Mouse (Mus musculus): Measurements from ENCODE around the gene Adat3.
"Not testable (repeated sequence)": the region's sequence is repeated elsewhere in the genome, so short reads cannot be mapped to it uniquely, and the experiment has no call there.

The Adat3 gene

GRCm38 (mm10) chr10:80610116-80610785 is 7.6 kb downstream of the Adat3 start:
- no peak for DNase-seq (ENCODE audit: low spot score)

GRCm38 (mm10) chr10:80611024-80611423 is 8.3 kb downstream of the Adat3 start:
- no peak for DNase-seq (ENCODE audit: low spot score)

DNA sequence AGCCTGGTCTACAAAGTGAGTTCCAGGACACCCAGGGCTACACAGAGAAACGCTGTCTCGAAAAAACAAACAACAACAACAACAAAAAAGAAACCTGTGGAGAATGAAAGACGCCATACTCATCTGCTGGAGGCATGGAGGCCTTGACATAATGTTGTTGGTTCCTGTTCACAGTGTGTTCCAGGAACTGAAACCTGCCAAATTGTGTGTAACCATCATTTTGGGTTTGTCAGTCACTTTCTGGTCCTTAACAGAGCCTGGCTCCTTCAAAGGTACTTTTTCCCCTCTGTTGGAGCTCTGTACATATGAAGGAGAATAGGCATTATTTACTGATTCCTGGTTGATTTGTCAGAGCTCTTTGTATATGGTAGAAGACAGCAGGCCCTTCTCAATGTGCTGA is 9.2 kb downstream of the Adat3 start:
- no peak for DNase-seq (ENCODE audit: low spot score)

- no peak for DNase-seq (ENCODE audit: low spot score)
Observed at GRCm38 (mm10) chr10:80613821-80614220, 11.1 kb downstream of the Adat3 start.

DNA sequence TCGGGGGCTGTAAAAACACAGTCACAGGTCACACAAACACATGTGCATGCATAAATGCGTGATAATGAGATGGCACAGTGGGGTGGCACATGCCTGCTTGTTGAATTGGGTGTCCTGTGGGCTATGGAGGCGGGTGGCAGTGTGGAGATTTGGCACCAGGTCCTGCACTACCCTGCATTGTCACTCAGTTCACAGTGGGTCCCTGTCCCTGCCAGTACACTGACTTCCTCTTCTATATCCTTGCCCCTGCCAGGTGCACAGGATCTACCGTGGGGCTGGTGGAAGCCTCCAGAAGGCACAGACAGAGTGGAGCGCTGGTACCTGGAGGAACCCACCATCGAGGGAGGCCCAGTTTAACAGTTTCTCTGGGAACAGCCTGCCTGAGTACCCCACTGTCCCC is 11.7 kb downstream of the Adat3 start:
- no peak for DNase-seq (ENCODE audit: low spot score)

- no peak for DNase-seq (ENCODE audit: low spot score)
Observed at GRCm38 (mm10) chr10:80618181-80618580, 15.5 kb downstream of the Adat3 start.

- no peak for DNase-seq (ENCODE audit: low spot score)
Observed at GRCm38 (mm10) chr10:80619465-80620244, 17.0 kb downstream of the Adat3 start.

DNA sequence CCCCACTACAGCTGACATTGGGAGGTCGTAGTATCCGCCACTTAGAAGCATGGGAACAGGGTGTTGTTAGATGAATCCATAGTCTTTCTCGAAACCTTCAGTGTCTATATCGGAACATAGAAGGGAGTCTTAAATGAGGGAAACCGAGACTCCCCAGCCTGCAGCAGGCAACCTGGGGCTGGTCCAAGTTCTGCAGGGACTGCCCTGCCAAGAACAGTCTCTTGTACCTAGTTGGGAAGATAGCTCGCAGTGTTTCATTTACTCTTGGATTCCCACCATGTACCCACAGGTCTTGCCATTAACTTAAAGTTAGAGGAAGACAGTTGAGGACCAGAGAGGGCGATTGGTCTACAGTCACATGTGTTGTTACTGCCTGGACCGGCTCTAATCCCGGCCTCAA is 17.7 kb downstream of the Adat3 start:
- DNase-seq (ENCODE audit: low spot score) = no peak

- DNase-seq (ENCODE audit: low spot score) = no peak
Observed at GRCm38 (mm10) chr10:80620796-80621689, 18.4 kb downstream of the Adat3 start.

- no peak for DNase-seq (ENCODE audit: low spot score)
Observed at GRCm38 (mm10) chr10:80621690-80621939, 18.9 kb downstream of the Adat3 start.

- DNase-seq (ENCODE audit: low spot score) = peak; percentile 99
Observed at GRCm38 (mm10) chr10:80621940-80622660, 19.4 kb downstream of the Adat3 start.

- no peak for DNase-seq (ENCODE audit: low spot score)
Observed at GRCm38 (mm10) chr10:80622661-80623456, 20.2 kb downstream of the Adat3 start, which contains the start of gene Csnk1g2. TSS of gene Csnk1g2 (plus strand) at chr10:80622838.

DNA sequence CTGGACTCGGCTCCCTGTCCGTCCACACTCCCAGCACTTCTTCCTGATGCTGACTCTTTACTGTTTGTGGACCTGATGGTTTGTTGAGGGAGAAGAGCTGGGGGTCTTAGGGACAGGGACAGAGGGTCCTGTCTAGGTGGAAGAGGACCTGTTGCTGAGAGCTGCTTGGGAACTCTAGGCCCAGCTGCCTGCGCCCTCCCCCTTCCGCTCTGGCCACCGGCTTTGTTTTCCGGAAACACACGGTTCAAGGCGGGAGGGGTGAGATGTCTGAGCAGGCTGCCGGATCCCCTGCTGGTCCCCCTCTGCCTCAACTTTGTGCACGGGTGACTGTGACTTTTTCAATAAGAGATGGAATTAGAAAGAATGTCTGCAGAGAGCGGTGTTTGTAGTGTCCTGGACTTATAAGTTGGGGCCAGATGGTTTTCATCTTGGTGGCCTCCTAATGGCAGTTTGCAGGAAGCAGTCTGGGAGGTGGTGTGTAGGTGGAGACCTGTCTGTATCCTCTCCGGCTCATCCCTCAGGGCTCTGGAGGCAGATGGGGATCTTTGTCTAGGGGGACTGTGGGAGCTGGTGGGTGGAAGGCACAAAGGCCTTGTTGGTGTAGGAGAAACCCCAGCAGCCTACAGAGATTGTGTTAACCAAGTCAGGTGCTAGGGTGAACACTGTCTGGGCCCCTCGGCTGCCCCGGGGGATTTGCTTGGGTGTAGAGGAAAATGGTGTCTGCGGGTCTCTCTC is 20.9 kb downstream of the Adat3 start:
- DNase-seq (ENCODE audit: low spot score) = no peak

DNA sequence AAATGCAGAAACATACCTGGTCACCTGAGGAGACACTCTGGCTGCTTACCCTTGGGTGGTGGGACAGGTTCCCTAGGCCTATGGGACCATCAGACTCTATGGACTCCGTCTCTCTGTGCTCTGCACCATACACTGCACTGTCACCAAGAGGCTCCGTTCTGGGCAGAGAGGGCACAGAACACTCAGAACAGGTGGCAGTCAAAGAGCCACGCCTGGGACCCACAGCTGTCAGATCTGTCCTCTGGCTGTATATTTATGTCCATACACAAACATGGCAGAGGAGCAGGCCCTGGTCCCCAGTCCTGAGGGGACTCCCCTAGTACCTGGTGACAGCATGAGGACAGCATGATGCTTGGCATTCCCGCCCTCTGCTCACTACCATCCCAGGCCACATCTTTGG is 23.1 kb downstream of the Adat3 start:
- no peak for DNase-seq (ENCODE audit: low spot score)

GRCm38 (mm10) chr10:80627685-80628084 is 25.0 kb downstream of the Adat3 start:
- DNase-seq (ENCODE audit: low spot score) = no peak

GRCm38 (mm10) chr10:80628925-80629324 is 26.2 kb downstream of the Adat3 start:
- no peak for DNase-seq (ENCODE audit: low spot score)

DNA sequence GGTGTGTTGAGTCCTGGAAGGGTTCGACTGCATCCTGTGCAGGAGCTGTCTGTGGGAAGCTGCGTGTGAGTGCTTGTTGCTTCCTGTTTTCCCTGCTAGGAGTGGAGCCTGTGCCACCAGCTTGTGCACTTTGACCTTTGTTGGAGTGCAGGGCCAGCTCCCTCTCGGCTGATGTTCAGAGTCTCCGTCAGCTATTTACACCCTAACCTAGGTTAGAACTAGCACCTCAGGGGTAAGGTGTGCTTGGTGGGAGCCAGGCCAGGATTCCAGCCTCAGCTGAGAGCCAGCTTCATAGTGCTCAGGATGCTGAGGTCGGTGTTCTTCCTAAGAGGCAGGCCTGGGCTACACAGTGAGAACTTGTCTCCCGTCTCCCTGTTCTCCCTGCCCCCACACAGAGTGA is 32.7 kb downstream of the Adat3 start:
- DNase-seq (ENCODE audit: low spot score) = no peak

DNA sequence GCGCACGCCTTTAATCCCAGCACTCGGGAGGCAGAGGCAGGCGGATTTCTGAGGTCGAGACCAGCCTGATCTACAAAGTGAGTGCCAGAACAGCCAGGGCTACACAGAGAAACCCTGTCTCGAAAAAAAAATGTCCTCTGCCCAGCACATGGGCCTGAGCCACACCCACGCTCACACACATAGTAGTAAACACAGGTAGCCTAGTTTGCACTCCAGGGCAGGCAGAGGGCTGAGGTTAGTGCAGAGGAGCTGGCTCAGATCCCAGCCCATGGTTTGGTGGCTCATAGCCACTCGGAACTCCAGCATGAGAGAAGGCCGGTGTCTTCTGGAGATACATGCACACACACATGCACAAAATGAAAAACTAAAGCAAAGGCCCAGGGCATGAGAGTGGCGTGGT is 44.3 kb downstream of the Adat3 start:
- no peak for DNase-seq (ENCODE audit: low spot score)

DNA sequence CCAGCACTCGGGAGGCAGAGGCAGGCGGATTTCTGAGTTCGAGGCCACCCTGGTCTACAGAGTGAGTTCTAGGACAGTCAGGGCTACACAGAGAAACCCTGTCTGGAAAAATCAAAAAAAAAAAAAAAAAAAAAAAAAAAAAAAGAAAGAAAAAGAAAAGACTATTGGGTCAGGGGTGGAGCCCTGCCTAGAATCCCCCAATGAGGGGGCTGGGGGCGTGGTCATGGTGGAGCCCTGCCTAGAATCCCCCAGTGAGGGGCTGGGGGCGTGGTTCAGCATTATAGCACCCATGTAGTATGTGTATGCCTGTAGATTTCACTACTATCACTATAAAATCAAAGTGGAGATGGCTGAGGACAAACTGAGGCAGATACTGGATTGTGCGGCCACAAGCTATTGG is 47.2 kb downstream of the Adat3 start:
- not testable (repeated sequence) for DNase-seq (ENCODE audit: low spot score)

DNA sequence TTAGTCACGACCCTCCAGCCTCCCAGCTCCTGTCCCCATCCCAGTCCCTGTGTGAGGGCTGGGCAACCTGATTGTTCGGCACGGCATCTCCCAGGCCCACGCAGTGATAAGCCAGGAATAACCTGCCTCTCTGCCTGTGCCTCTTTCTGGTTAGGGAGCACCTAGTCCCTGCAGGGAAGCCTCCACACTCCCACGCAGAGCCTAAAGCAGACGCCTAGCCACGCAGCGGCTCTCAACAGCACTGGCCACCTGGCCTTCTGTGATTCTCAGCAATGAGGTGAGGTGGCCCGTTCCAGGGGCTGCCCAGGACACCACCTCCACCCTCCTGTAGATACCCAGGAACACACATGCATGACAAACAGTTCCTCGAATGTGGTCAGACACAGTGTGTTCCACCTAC is 47.7 kb downstream of the Adat3 start:
- no peak for DNase-seq (ENCODE audit: low spot score)

All from left cerebral cortex, adult 11 months (tissue).